Mouse (Mus musculus): ENCODE data around the gene Bicra. TPM values are rescaled to one million over a fixed set of nuclear protein-coding genes. Genes with fewer than 3 reads are reported as not detected.

Bicra gene
- total and polyA plus RNA-seq, 2 experiments from 2014 or later = 5.0 to 5.8 TPM

DNA sequence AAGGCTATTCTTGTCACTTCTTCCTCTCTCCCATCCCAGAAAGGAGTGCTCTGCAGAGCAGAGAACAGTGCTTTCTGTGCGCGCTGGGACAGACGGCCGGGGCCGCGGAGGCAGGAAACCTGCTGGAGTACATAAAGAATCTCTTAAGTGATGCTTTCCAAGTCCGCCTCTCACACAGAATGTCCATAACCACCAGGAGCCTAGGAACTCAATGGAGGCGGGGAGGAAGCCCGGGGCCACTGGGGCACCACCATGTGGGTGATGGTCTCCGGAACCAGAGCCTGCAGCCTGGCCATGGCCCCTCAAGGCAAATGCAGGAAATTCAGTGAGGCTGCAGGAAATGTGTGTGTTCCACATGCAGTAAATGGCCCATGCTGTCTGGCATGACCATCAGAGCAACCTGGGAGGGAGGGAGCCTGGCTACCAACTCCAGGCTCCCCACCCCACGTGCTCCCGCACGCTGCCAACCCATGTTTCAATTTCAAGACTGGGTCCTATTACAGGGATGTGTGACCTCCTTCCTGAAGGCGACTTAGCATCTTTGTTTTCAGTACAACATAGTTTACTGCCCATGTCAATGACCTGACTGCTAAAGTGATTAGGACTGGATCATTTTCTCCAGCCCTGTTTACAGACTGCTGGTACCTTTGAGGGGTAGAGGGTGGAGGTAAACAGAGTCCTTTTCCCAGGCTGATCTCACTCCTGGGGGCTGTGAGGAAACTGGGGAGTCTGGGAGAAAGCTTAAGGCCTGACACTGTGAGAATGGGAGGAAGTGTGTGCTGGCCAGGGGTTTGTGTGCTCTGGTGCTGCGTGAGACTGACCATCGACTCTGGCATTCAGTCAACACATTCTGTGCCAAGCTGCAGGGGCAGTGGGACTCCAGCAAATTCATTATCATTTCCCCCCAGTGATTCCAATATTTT, 114.0 kb downstream of the Bicra start:
- Histone ChIP-seq H3K27me3 (ENCODE audit: insufficient read depth, low read length) (no peaks in the 10 kb centered on the region), H3K4me2 (ENCODE audit: low read depth) (no peak overlapping the region), H3K4me3 (ENCODE audit: low read depth, low read length) (no peak overlapping the region), H3K9me3 (ENCODE audit: low read length) (no peaks in the 10 kb centered on the region), H3K4me1 (ENCODE audit: insufficient read depth) (no peaks in the 10 kb centered on the region), H3K9ac (no peak overlapping the region), H3K27ac (ENCODE audit: low read depth, low read length) (no peak overlapping the region), H3K36me3 (ENCODE audit: insufficient read depth) (peaks cover 25% of the 10 kb centered on the region)
- no peak for TF ChIP-seq CTCF (IDR thresholded peaks at IDR 0.05; ENCODE audit: low read depth)
- ATAC-seq = no peak
- DNase-seq = no peak
- 68% methylated on average over 16 of the region's 16 CpGs for WGBS

DNA sequence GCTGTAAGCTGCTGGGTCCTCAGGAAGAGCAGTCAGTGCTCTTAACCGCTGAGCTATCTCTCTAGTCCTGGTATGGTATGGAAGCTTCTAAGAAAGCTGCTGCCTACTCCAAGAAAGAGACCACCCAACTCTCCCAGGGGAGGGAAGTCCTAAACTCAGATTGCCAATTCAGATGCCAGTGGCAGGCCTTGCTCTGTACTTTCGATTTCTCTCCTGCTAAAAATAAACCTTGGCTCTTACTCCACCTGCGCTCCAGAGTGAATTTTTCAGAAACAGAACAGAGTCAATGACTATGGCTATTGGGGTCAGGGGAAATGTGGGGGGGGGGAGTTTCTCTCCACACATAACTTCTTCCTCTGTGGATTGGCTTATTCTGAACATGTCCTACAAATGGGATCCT, 116.1 kb downstream of the Bicra start:
- TF ChIP-seq CTCF (IDR thresholded peaks at IDR 0.05; ENCODE audit: low read depth) = no peak
- ATAC-seq = no peak
- 85% methylated on average over 3 of the region's 3 CpGs for WGBS

DNA sequence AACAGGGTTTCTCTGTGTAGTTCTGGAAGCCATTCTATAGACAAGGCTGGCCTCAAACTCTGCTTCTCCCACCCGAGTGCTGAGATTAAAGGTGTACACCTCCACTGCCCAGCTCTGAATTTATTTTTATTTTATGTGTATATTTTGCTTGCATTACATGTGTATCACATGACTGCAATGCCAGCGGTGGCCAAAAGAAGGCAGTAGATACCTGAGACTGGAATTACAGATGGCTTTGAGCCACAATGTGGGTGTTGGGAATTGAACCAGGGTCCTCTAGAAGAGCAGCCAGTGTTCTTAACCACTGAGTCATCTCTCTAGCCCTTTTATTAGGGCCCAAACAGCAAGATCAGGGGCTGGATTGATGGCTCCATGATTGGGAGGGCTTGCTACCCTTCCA, 117.2 kb downstream of the Bicra start:
- Histone ChIP-seq H3K36me3 (ENCODE audit: insufficient read depth) (no peaks in the 10 kb centered on the region), H3K4me2 (ENCODE audit: low read depth) (no peak overlapping the region), H3K9me3 (ENCODE audit: low read length) (no peaks in the 10 kb centered on the region), H3K4me1 (ENCODE audit: insufficient read depth) (no peaks in the 10 kb centered on the region), H3K9ac (no peak overlapping the region), H3K27me3 (ENCODE audit: insufficient read depth, low read length) (no peaks in the 10 kb centered on the region), H3K27ac (ENCODE audit: low read depth, low read length) (no peak overlapping the region), H3K4me3 (ENCODE audit: low read depth, low read length) (no peak overlapping the region)
- no peak for ATAC-seq
- WGBS = 64% methylated on average over 2 of the region's 2 CpGs
- no peak; the same call in 1 of the 2 replicates for TF ChIP-seq CTCF (IDR thresholded peaks at IDR 0.05; ENCODE audit: low read depth)
- no peak for DNase-seq

More for the DNA sequence above, 116.1 kb downstream of the Bicra start:
- H3K27me3 ChIP-seq (ENCODE audit: insufficient read depth, low read length) = no peaks in the 10 kb centered on the region
- peaks cover 6% of the 10 kb centered on the region; the same call in 1 of the 2 replicates for H3K36me3 ChIP-seq (ENCODE audit: insufficient read depth)
- no peaks in the 10 kb centered on the region for H3K4me1 ChIP-seq (ENCODE audit: insufficient read depth)
- DNase-seq = no peak
- H3K9ac ChIP-seq = no peak overlapping the region
- H3K27ac ChIP-seq (ENCODE audit: low read depth, low read length) = no peak overlapping the region
- no peak overlapping the region for H3K4me3 ChIP-seq (ENCODE audit: low read depth, low read length)
- no peaks in the 10 kb centered on the region for H3K9me3 ChIP-seq (ENCODE audit: low read length)
- H3K4me2 ChIP-seq (ENCODE audit: low read depth) = no peak overlapping the region

DNA sequence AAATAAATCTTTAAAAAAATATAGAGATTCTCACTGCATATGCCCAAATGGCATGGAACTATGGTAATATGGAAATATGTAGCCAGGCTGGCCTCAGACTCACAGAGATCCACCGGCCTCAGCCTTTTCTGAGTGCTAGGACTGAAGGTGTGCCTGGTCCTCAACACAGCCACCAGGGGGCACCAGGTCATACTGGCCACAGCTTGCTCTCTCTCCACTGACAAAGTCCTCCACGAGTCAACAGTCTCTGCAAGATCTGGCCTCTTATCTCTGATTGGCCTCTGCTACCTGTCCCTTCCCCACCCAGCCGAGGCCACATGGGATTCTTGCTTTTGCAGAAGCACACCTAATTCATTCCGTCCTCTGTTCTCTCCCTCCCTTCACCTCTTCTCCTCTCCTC, 117.8 kb downstream of the Bicra start:
- peak; percentile 54 for TF ChIP-seq CTCF (IDR thresholded peaks at IDR 0.05; ENCODE audit: low read depth)
- DNase-seq (no peak), ATAC-seq (no peak)
- Histone ChIP-seq H3K27ac (ENCODE audit: low read depth, low read length) (no peak overlapping the region), H3K9me3 (ENCODE audit: low read length) (no peaks in the 10 kb centered on the region), H3K36me3 (ENCODE audit: insufficient read depth) (no peaks in the 10 kb centered on the region), H3K4me3 (ENCODE audit: low read depth, low read length) (no peak overlapping the region), H3K4me2 (ENCODE audit: low read depth) (no peak overlapping the region), H3K9ac (no peak overlapping the region), H3K27me3 (ENCODE audit: insufficient read depth, low read length) (no peaks in the 10 kb centered on the region), H3K4me1 (ENCODE audit: insufficient read depth) (no peaks in the 10 kb centered on the region)
- WGBS = 39% methylated on average over 4 of the region's 4 CpGs

DNA sequence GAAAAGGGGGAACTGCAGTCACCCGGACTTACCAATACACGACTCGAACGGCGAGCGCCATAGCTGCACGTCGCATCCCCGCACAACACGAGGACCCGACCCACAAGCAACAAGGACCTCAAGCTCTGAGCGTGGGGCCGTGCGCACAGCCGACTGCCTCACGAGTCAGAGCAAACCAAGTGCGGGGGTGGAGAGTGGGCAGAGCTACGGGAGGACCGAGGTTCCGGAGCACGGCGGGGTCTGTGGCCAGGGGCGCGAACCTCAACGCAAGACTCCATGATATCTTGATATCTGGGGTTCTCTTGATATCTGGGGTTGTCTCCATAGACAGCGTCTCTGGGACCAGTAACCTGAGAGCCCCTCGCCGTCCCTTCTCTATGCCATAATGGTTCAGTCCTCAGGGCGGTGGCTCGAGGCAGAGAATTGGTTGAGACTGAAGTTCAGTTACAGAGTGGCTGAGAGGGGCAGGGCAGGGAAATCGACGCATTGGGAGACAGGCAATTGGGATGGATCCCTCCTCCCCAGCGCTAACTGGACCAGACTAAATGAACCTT, 125.4 kb downstream of the Bicra start, which contains the start of gene Selenow:
Selenow (minus strand) TSS at position 183 of the 554 bp plus-strand sequence.
- Histone ChIP-seq H3K36me3 (ENCODE audit: insufficient read depth) (peaks cover 24% of the 10 kb centered on the region), H3K27me3 (ENCODE audit: insufficient read depth, low read length) (no peaks in the 10 kb centered on the region), H3K4me3 (ENCODE audit: low read depth, low read length) (peak within 1 kb of the TSS; percentile 79), H3K9ac (peak within 1 kb of the TSS; percentile 92), H3K4me1 (ENCODE audit: insufficient read depth) (peaks cover 17% of the 10 kb centered on the region), H3K9me3 (ENCODE audit: low read length) (no peaks in the 10 kb centered on the region), H3K27ac (ENCODE audit: low read depth, low read length) (peak within 1 kb of the TSS; percentile 93), H3K4me2 (ENCODE audit: low read depth) (peak within 1 kb of the TSS; percentile 67)
- WGBS = under 1% methylated on average over 33 of the region's 33 CpGs
- peak; percentile 97 for ATAC-seq
- DNase-seq = peak; percentile 97
- TF ChIP-seq CTCF (IDR thresholded peaks at IDR 0.05; ENCODE audit: low read depth) = 0 out of 2 replicates have a peak, but pooled peaks have one; percentile 1

DNA sequence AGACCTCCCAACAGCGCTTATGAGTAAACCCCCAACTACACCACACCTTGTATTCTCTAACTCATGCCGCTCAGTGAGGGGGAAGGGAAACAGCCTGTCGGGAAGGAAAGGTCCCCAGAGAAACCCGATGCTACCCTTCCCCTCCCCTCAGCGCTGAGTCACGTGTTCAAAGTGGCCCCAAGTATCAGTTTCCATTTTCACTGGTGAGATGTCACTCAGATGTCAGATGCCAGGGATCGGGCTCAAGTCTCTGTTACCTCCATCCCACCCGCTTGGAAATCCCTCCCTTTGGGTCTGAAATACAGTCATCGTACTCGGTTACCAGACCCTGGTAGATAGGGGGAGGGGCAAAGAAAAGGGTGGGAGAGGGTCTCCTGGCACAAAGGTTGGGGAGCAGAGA, 125.9 kb downstream of the Bicra start:
- ATAC-seq = peak; percentile 44
- Histone ChIP-seq H3K4me2 (ENCODE audit: low read depth) (peak overlapping the region; percentile 67), H3K27me3 (ENCODE audit: insufficient read depth, low read length) (no peaks in the 10 kb centered on the region), H3K27ac (ENCODE audit: low read depth, low read length) (peak overlapping the region; percentile 93), H3K36me3 (ENCODE audit: insufficient read depth) (peaks cover 29% of the 10 kb centered on the region), H3K4me3 (ENCODE audit: low read depth, low read length) (peak overlapping the region; percentile 79), H3K9ac (peak overlapping the region; percentile 92), H3K9me3 (ENCODE audit: low read length) (no peaks in the 10 kb centered on the region), H3K4me1 (ENCODE audit: insufficient read depth) (peaks cover 17% of the 10 kb centered on the region)
- TF ChIP-seq CTCF (IDR thresholded peaks at IDR 0.05; ENCODE audit: low read depth) = 0 out of 2 replicates have a peak, but pooled peaks have one; percentile 6
- WGBS = 0% methylated on average over 10 of the region's 10 CpGs
- no peak for DNase-seq

Other genes starting within 250 kb of the Bicra start
- not detected in 2 replicates for gene Obox6, start 208.2 kb downstream of the Bicra start, total RNA-seq (2014; rRNA removed)
- not detected in 2 replicates for gene Obox6, start 208.2 kb downstream of the Bicra start, polyA plus RNA-seq (2015; fragmentation: Nextera tagmentation; extraction: Ambion mirVana)
- 1.2 and 1.9 TPM in 2 replicates for gene Crx, start 168.0 kb downstream of the Bicra start, total RNA-seq (2014; rRNA removed)
- 0.05 and 0.25 TPM in 2 replicates for gene Crx, start 168.0 kb downstream of the Bicra start, polyA plus RNA-seq (2015; fragmentation: Nextera tagmentation; extraction: Ambion mirVana)
- not detected in 2 replicates for gene Crxos, start 165.3 kb downstream of the Bicra start, total RNA-seq (2014; rRNA removed)
- not detected in 2 replicates for gene Crxos, start 165.3 kb downstream of the Bicra start, polyA plus RNA-seq (2015; fragmentation: Nextera tagmentation; extraction: Ambion mirVana)
- 813 and 1,238 TPM in 2 replicates for gene Selenow, start 125.5 kb downstream of the Bicra start, total RNA-seq (2014; rRNA removed)
- gene Selenow, start 125.5 kb downstream of the Bicra start, polyA plus RNA-seq (2015; fragmentation: Nextera tagmentation; extraction: Ambion mirVana) = 2,478 and 2,732 TPM in 2 replicates
- gene Nop53, start 101.8 kb downstream of the Bicra start, total RNA-seq (2014; rRNA removed) = 117 and 189 TPM in 2 replicates
- 143 and 154 TPM in 2 replicates for gene Nop53, start 101.8 kb downstream of the Bicra start, polyA plus RNA-seq (2015; fragmentation: Nextera tagmentation; extraction: Ambion mirVana)
- gene Ehd2, start 80.4 kb downstream of the Bicra start, total RNA-seq (2014; rRNA removed) = 3.1 and 3.5 TPM in 2 replicates
- gene Ehd2, start 80.4 kb downstream of the Bicra start, polyA plus RNA-seq (2015; fragmentation: Nextera tagmentation; extraction: Ambion mirVana) = 4.4 and 5.0 TPM in 2 replicates
- gene Zfp541, start 13.9 kb upstream of the Bicra start, total RNA-seq (2014; rRNA removed) = 0.10 and 0.15 TPM in 2 replicates
- 0.04 and 0.17 TPM in 2 replicates for gene Zfp541, start 13.9 kb upstream of the Bicra start, polyA plus RNA-seq (2015; fragmentation: Nextera tagmentation; extraction: Ambion mirVana)
- 159 and 270 TPM in 2 replicates for gene Napa, start 50.5 kb upstream of the Bicra start, total RNA-seq (2014; rRNA removed)
- 211 and 222 TPM in 2 replicates for gene Napa, start 50.5 kb upstream of the Bicra start, polyA plus RNA-seq (2015; fragmentation: Nextera tagmentation; extraction: Ambion mirVana)
- gene Kptn, start 72.0 kb upstream of the Bicra start, total RNA-seq (2014; rRNA removed) = 47.4 and 53.7 TPM in 2 replicates
- gene Kptn, start 72.0 kb upstream of the Bicra start, polyA plus RNA-seq (2015; fragmentation: Nextera tagmentation; extraction: Ambion mirVana) = 27.4 and 37.2 TPM in 2 replicates
- 52.4 and 55.8 TPM in 2 replicates for gene Slc8a2, start 81.9 kb upstream of the Bicra start, total RNA-seq (2014; rRNA removed)
- 0.77 and 0.99 TPM in 2 replicates for gene Slc8a2, start 81.9 kb upstream of the Bicra start, polyA plus RNA-seq (2015; fragmentation: Nextera tagmentation; extraction: Ambion mirVana)
- 98.6 and 100 TPM in 2 replicates for gene Meis3, start 127.2 kb upstream of the Bicra start, total RNA-seq (2014; rRNA removed)
- gene Meis3, start 127.2 kb upstream of the Bicra start, polyA plus RNA-seq (2015; fragmentation: Nextera tagmentation; extraction: Ambion mirVana) = 86.4 and 90.9 TPM in 2 replicates
- 10.9 and 16.0 TPM in 2 replicates for gene Dhx34, start 174.1 kb upstream of the Bicra start, total RNA-seq (2014; rRNA removed)
- gene Dhx34, start 174.1 kb upstream of the Bicra start, polyA plus RNA-seq (2015; fragmentation: Nextera tagmentation; extraction: Ambion mirVana) = 8.4 and 9.7 TPM in 2 replicates
- gene C5ar2, start 196.2 kb upstream of the Bicra start, total RNA-seq (2014; rRNA removed) = 0.14 and 0.23 TPM in 2 replicates
- gene C5ar2, start 196.2 kb upstream of the Bicra start, polyA plus RNA-seq (2015; fragmentation: Nextera tagmentation; extraction: Ambion mirVana) = 0.13 and 0.17 TPM in 2 replicates
- 0.52 and 1.2 TPM in 2 replicates for gene C5ar1, start 211.6 kb upstream of the Bicra start, total RNA-seq (2014; rRNA removed)
- 1.7 TPM in 2 replicates for gene C5ar1, start 211.6 kb upstream of the Bicra start, polyA plus RNA-seq (2015; fragmentation: Nextera tagmentation; extraction: Ambion mirVana)
- 36.9 and 43.2 TPM in 2 replicates for gene Inafm1, start 225.7 kb upstream of the Bicra start, total RNA-seq (2014; rRNA removed)
- gene Inafm1, start 225.7 kb upstream of the Bicra start, polyA plus RNA-seq (2015; fragmentation: Nextera tagmentation; extraction: Ambion mirVana) = 63.6 and 68.4 TPM in 2 replicates
- gene Ccdc9, start 238.9 kb upstream of the Bicra start, total RNA-seq (2014; rRNA removed) = 31.6 and 38.2 TPM in 2 replicates
- 12.8 and 18.6 TPM in 2 replicates for gene Ccdc9, start 238.9 kb upstream of the Bicra start, polyA plus RNA-seq (2015; fragmentation: Nextera tagmentation; extraction: Ambion mirVana)